In genomic region chr17:89460438-89460837, GRCm38 (mm10) we compare ENCODE assay signal across 13 mouse cellular contexts.
"Had no signal": no experiment of that assay in that cellular context is flagged by ENCODE, and none has a peak within 500 bp of the region (broad histone marks: within the 10 kb centered on the region; RNA-seq: fewer than 3 reads in every experiment).

No protein-coding gene starts in this region.

- H3K36me3 ChIP-seq: limb, embryonic 15.5 days; liver, embryonic 13.5 days; lung, embryonic 15.5 days; midbrain, embryonic 13.5 days had no signal

- H3K9me3 ChIP-seq: limb, embryonic 15.5 days; liver, embryonic 13.5 days; lung, embryonic 15.5 days; megakaryocyte, embryonic 14.5 days; midbrain, embryonic 13.5 days had no signal

- H3K4me3 ChIP-seq: layer of hippocampus, adult 2 months; limb, embryonic 15.5 days; liver, embryonic 13.5 days; lung, embryonic 15.5 days; megakaryocyte, embryonic 14.5 days; midbrain, embryonic 13.5 days had no signal

- DNase-seq: kidney, postnatal 10 days; kidney, postnatal 4 days; liver, embryonic 13.5 days; liver, postnatal 0 days; lung, postnatal 14 days; thymus, postnatal 4 days had no signal

- H3K9ac ChIP-seq: limb, embryonic 15.5 days; liver, embryonic 13.5 days; liver, postnatal 0 days; lung, embryonic 15.5 days; midbrain, embryonic 13.5 days had no signal

- H3K27ac ChIP-seq: layer of hippocampus, adult 2 months; limb, embryonic 15.5 days; liver, embryonic 13.5 days; lung, embryonic 15.5 days; macrophage; midbrain, embryonic 13.5 days; stomach, postnatal 0 days had no signal

- ATAC-seq: liver, postnatal 0 days; midbrain, embryonic 13.5 days had no signal

- H3K27me3 ChIP-seq: limb, embryonic 15.5 days; liver, embryonic 13.5 days; lung, embryonic 15.5 days; megakaryocyte, embryonic 14.5 days; midbrain, embryonic 13.5 days had no signal

- H3K4me2 ChIP-seq: limb, embryonic 15.5 days; liver, embryonic 13.5 days; lung, embryonic 15.5 days; midbrain, embryonic 13.5 days had no signal

- H3K4me1 ChIP-seq: limb, embryonic 15.5 days; liver, embryonic 13.5 days; lung, embryonic 15.5 days; midbrain, embryonic 13.5 days had no signal
